Mouse (Mus musculus): ENCODE measurements around the gene Ampd3. TPM values are rescaled to one million over a fixed set of nuclear protein-coding genes. Genes with fewer than 3 reads are reported as not detected.

The Ampd3 gene
- polyA plus RNA-seq, 1 experiment from 2014 or later, result 3.6 TPM

GRCm38 (mm10) chr7:110833024-110833423, 65.0 kb downstream of the Ampd3 start:
- H3K9ac ChIP-seq (ENCODE audit: low read length), result no peak overlapping the region
- H3K36me3 ChIP-seq (ENCODE audit: control insufficient read depth, insufficient read depth, low read length), result peaks cover 27% of the 10 kb centered on the region; the same call in 1 of the 2 replicates
- no peaks in the 10 kb centered on the region for H3K4me1 ChIP-seq (ENCODE audit: control insufficient read depth, insufficient read depth, low read length)
- no peak overlapping the region for H3K27ac ChIP-seq (ENCODE audit: low read depth, low read length)
- no peaks in the 10 kb centered on the region for H3K9me3 ChIP-seq (replicated peaks; ENCODE audit: control insufficient read depth, low read length)
- ATAC-seq (no peak), DNase-seq (ENCODE audit: low spot score) (no peak)
- H3K4me3 ChIP-seq (ENCODE audit: low read depth, low read length), result no peak overlapping the region
- 96% methylated on average over 1 of the region's 1 CpGs for WGBS
- H3K27me3 ChIP-seq (replicated peaks; ENCODE audit: control insufficient read depth, insufficient read depth, low read length), result no peaks in the 10 kb centered on the region
- H3K4me2 ChIP-seq (ENCODE audit: low read length), result no peak overlapping the region

GRCm38 (mm10) chr7:110834018-110834417, 66.0 kb downstream of the Ampd3 start:
- DNase-seq (ENCODE audit: low spot score) (no peak), ATAC-seq (no peak)
- Histone ChIP-seq H3K27me3 (replicated peaks; ENCODE audit: control insufficient read depth, insufficient read depth, low read length) (no peaks in the 10 kb centered on the region), H3K9ac (ENCODE audit: low read length) (no peak overlapping the region), H3K4me3 (ENCODE audit: low read depth, low read length) (no peak overlapping the region), H3K4me1 (ENCODE audit: control insufficient read depth, insufficient read depth, low read length) (no peaks in the 10 kb centered on the region), H3K4me2 (ENCODE audit: low read length) (no peak overlapping the region), H3K27ac (ENCODE audit: low read depth, low read length) (no peak overlapping the region), H3K9me3 (replicated peaks; ENCODE audit: control insufficient read depth, low read length) (no peaks in the 10 kb centered on the region), H3K36me3 (ENCODE audit: control insufficient read depth, insufficient read depth, low read length) (peaks cover 20% of the 10 kb centered on the region; the same call in 1 of the 2 replicates)
- 93% methylated on average over 1 of the region's 1 CpGs for WGBS

GRCm38 (mm10) chr7:110834522-110834921, 66.5 kb downstream of the Ampd3 start:
- Histone ChIP-seq H3K4me1 (ENCODE audit: control insufficient read depth, insufficient read depth, low read length) (no peaks in the 10 kb centered on the region), H3K27me3 (replicated peaks; ENCODE audit: control insufficient read depth, insufficient read depth, low read length) (no peaks in the 10 kb centered on the region), H3K4me2 (ENCODE audit: low read length) (no peak overlapping the region), H3K27ac (ENCODE audit: low read depth, low read length) (no peak overlapping the region), H3K9ac (ENCODE audit: low read length) (no peak overlapping the region), H3K36me3 (ENCODE audit: control insufficient read depth, insufficient read depth, low read length) (peaks cover 15% of the 10 kb centered on the region; the same call in 1 of the 2 replicates), H3K9me3 (replicated peaks; ENCODE audit: control insufficient read depth, low read length) (no peaks in the 10 kb centered on the region), H3K4me3 (ENCODE audit: low read depth, low read length) (no peak overlapping the region)
- DNase-seq (ENCODE audit: low spot score) (no peak), ATAC-seq (no peak)
- WGBS, result 73% methylated on average over 3 of the region's 3 CpGs

GRCm38 (mm10) chr7:110840332-110840731, 72.3 kb downstream of the Ampd3 start:
- no peak for ATAC-seq
- 90% methylated on average over 4 of the region's 4 CpGs for WGBS
- Histone ChIP-seq H3K27me3 (replicated peaks; ENCODE audit: control insufficient read depth, insufficient read depth, low read length) (no peaks in the 10 kb centered on the region), H3K9ac (ENCODE audit: low read length) (no peak overlapping the region), H3K4me2 (ENCODE audit: low read length) (no peak overlapping the region), H3K27ac (ENCODE audit: low read depth, low read length) (no peak overlapping the region), H3K9me3 (replicated peaks; ENCODE audit: control insufficient read depth, low read length) (no peaks in the 10 kb centered on the region), H3K4me3 (ENCODE audit: low read depth, low read length) (no peak overlapping the region), H3K4me1 (ENCODE audit: control insufficient read depth, insufficient read depth, low read length) (0 out of 2 replicates have a peak, but pooled peaks cover 4% of the 10 kb centered on the region), H3K36me3 (ENCODE audit: control insufficient read depth, insufficient read depth, low read length) (no peaks in the 10 kb centered on the region)
- no peak for DNase-seq (ENCODE audit: low spot score)

- H3K9ac ChIP-seq (ENCODE audit: low read length), result peak within 1 kb of the TSS; percentile 89
Measured at GRCm38 (mm10) chr7:110843916-110844874, 76.2 kb downstream of the Ampd3 start, which contains the start of gene Rnf141. Rnf141 (minus strand) TSS chr7:110844457.

GRCm38 (mm10) chr7:110847321-110847720, 79.3 kb downstream of the Ampd3 start:
- H3K9me3 ChIP-seq (replicated peaks; ENCODE audit: control insufficient read depth, low read length), result no peaks in the 10 kb centered on the region
- no peak overlapping the region for H3K4me3 ChIP-seq (ENCODE audit: low read depth, low read length)
- H3K4me2 ChIP-seq (ENCODE audit: low read length), result no peak overlapping the region
- DNase-seq (ENCODE audit: low spot score), result no peak
- H3K4me1 ChIP-seq (ENCODE audit: control insufficient read depth, insufficient read depth, low read length), result 0 out of 2 replicates have a peak, but pooled peaks cover 4% of the 10 kb centered on the region
- no peak overlapping the region for H3K27ac ChIP-seq (ENCODE audit: low read depth, low read length)
- H3K36me3 ChIP-seq (ENCODE audit: control insufficient read depth, insufficient read depth, low read length), result no peaks in the 10 kb centered on the region
- H3K27me3 ChIP-seq (replicated peaks; ENCODE audit: control insufficient read depth, insufficient read depth, low read length), result no peaks in the 10 kb centered on the region
- no peak for ATAC-seq
- WGBS, result 88% methylated on average over 2 of the region's 2 CpGs
- no peak overlapping the region for H3K9ac ChIP-seq (ENCODE audit: low read length)

More at GRCm38 (mm10) chr7:110843916-110844874, 76.2 kb downstream of the Ampd3 start, which contains the start of gene Rnf141:
- Histone ChIP-seq H3K4me3 (ENCODE audit: low read depth, low read length) (peak within 1 kb of the TSS; percentile 75), H3K9me3 (replicated peaks; ENCODE audit: control insufficient read depth, low read length) (no peaks in the 10 kb centered on the region), H3K4me1 (ENCODE audit: control insufficient read depth, insufficient read depth, low read length) (0 out of 2 replicates have a peak, but pooled peaks cover 4% of the 10 kb centered on the region), H3K27me3 (replicated peaks; ENCODE audit: control insufficient read depth, insufficient read depth, low read length) (no peaks in the 10 kb centered on the region), H3K36me3 (ENCODE audit: control insufficient read depth, insufficient read depth, low read length) (no peaks in the 10 kb centered on the region), H3K4me2 (ENCODE audit: low read length) (peak within 1 kb of the TSS; percentile 76), H3K27ac (ENCODE audit: low read depth, low read length) (peak within 1 kb of the TSS; percentile 83)
- ATAC-seq (peak; percentile 94), DNase-seq (ENCODE audit: low spot score) (peak; percentile 96)
- WGBS, result under 1% methylated on average over 42 of the region's 42 CpGs

GRCm38 (mm10) chr7:110848371-110848770, 80.4 kb downstream of the Ampd3 start:
- Histone ChIP-seq H3K9ac (ENCODE audit: low read length) (no peak overlapping the region), H3K9me3 (replicated peaks; ENCODE audit: control insufficient read depth, low read length) (no peaks in the 10 kb centered on the region), H3K4me3 (ENCODE audit: low read depth, low read length) (no peak overlapping the region), H3K27ac (ENCODE audit: low read depth, low read length) (no peak overlapping the region), H3K4me2 (ENCODE audit: low read length) (no peak overlapping the region), H3K36me3 (ENCODE audit: control insufficient read depth, insufficient read depth, low read length) (no peaks in the 10 kb centered on the region), H3K27me3 (replicated peaks; ENCODE audit: control insufficient read depth, insufficient read depth, low read length) (no peaks in the 10 kb centered on the region), H3K4me1 (ENCODE audit: control insufficient read depth, insufficient read depth, low read length) (0 out of 2 replicates have a peak, but pooled peaks cover 2% of the 10 kb centered on the region)
- ATAC-seq (no peak), DNase-seq (ENCODE audit: low spot score) (no peak)
- 96% methylated on average over 1 of the region's 1 CpGs for WGBS

GRCm38 (mm10) chr7:110851541-110852203, 83.7 kb downstream of the Ampd3 start:
- no peaks in the 10 kb centered on the region for H3K27me3 ChIP-seq (replicated peaks; ENCODE audit: control insufficient read depth, insufficient read depth, low read length)
- H3K36me3 ChIP-seq (ENCODE audit: control insufficient read depth, insufficient read depth, low read length), result no peaks in the 10 kb centered on the region
- H3K9ac ChIP-seq (ENCODE audit: low read length), result no peak overlapping the region
- H3K4me3 ChIP-seq (ENCODE audit: low read depth, low read length), result no peak overlapping the region
- H3K4me1 ChIP-seq (ENCODE audit: control insufficient read depth, insufficient read depth, low read length), result no peaks in the 10 kb centered on the region
- ATAC-seq (no peak), DNase-seq (ENCODE audit: low spot score) (no peak)
- no peaks in the 10 kb centered on the region for H3K9me3 ChIP-seq (replicated peaks; ENCODE audit: control insufficient read depth, low read length)
- no peak overlapping the region for H3K4me2 ChIP-seq (ENCODE audit: low read length)
- 86% methylated on average over 7 of the region's 7 CpGs for WGBS
- no peak overlapping the region for H3K27ac ChIP-seq (ENCODE audit: low read depth, low read length)
